Mouse (Mus musculus) liver (tissue): ENCODE data around the gene Rab37.

Source experiments
- DNase-seq: peaks from one replicate; pipeline ENCODE4 v3.0.0-alpha.2; 2020; ENCODE audit warnings: mixed read lengths

Rab37 gene

GRCm38 (mm10) chr11:115086213-115086612, 5.0 kb upstream of the Rab37 start:
- DNase-seq, result no peak

GRCm38 (mm10) chr11:115089853-115090252, 1.4 kb upstream of the Rab37 start:
- peak; percentile 16 for DNase-seq

- no peak for DNase-seq
Observed at GRCm38 (mm10) chr11:115092140-115092539, 909 bp downstream of the Rab37 start.

- DNase-seq, result no peak
Observed at GRCm38 (mm10) chr11:115098203-115098932, 7.1 kb downstream of the Rab37 start.

GRCm38 (mm10) chr11:115099241-115099840, 8.1 kb downstream of the Rab37 start:
- DNase-seq, result no peak

- DNase-seq, result no peak
Observed at GRCm38 (mm10) chr11:115100032-115100621, 8.9 kb downstream of the Rab37 start.

- no peak for DNase-seq
Observed at GRCm38 (mm10) chr11:115100741-115101140, 9.5 kb downstream of the Rab37 start.

GRCm38 (mm10) chr11:115101615-115102051, 10.4 kb downstream of the Rab37 start:
- DNase-seq, result no peak

- no peak for DNase-seq
Observed at GRCm38 (mm10) chr11:115102116-115102515, 10.9 kb downstream of the Rab37 start.

GRCm38 (mm10) chr11:115103470-115104413, 12.5 kb downstream of the Rab37 start:
- DNase-seq, result no peak

- no peak for DNase-seq
Observed at GRCm38 (mm10) chr11:115104769-115105563, 13.7 kb downstream of the Rab37 start.

GRCm38 (mm10) chr11:115106638-115107037, 15.4 kb downstream of the Rab37 start:
- no peak for DNase-seq

GRCm38 (mm10) chr11:115107403-115107916, 16.2 kb downstream of the Rab37 start:
- DNase-seq, result no peak

GRCm38 (mm10) chr11:115108176-115108575, 16.9 kb downstream of the Rab37 start:
- no peak for DNase-seq

GRCm38 (mm10) chr11:115110271-115110670, 19.0 kb downstream of the Rab37 start:
- DNase-seq, result no peak

GRCm38 (mm10) chr11:115112196-115112595, 21.0 kb downstream of the Rab37 start:
- DNase-seq, result no peak

GRCm38 (mm10) chr11:115119409-115119808, 28.2 kb downstream of the Rab37 start:
- DNase-seq, result peak; percentile 9

- DNase-seq, result no peak
Observed at GRCm38 (mm10) chr11:115128483-115128882, 37.3 kb downstream of the Rab37 start.

- no peak for DNase-seq
Observed at GRCm38 (mm10) chr11:115129508-115130126, 38.4 kb downstream of the Rab37 start.

- no peak for DNase-seq
Observed at GRCm38 (mm10) chr11:115131768-115132381, 40.6 kb downstream of the Rab37 start.

GRCm38 (mm10) chr11:115133800-115134199, 42.6 kb downstream of the Rab37 start, which contains the start of gene Cd300lf:
Gene Cd300lf (minus strand): TSS chr11:115133992.
- DNase-seq, result peak; percentile 21
